Mouse (Mus musculus) limb, embryonic 14.5 days (tissue): ENCODE data around the gene Tnfrsf25. TPM values are rescaled to one million over a fixed set of nuclear protein-coding genes. Genes with fewer than 3 reads are reported as not detected.
A peak's percentile ranks its signal among the peaks of the same experiment; 100 is the strongest.

Experiments used
- ATAC-seq: fragments of 200-750 bp; cut with Nextera tagmentation; 2 replicates; pipeline ENCODE4 v1.8.0; 2017; ENCODE audit warnings: low read depth, moderate number of reproducible peaks, moderate TSS enrichment; ENCODE audit not compliant: low FRiP score
- DNase-seq: peaks from one replicate; pipeline ENCODE4 v3.0.0-alpha.2; 2015; ENCODE audit warnings: low spot score
- H3K27ac ChIP-seq: fragments of 300-500 bp; sonication (generic); replicated peaks from 2 replicates; pipeline ENCODE4 v1.5.1; 2014; ENCODE audit warnings: low read depth, mild to moderate bottlenecking, low read length, moderate library complexity, mixed read lengths
- H3K27me3 ChIP-seq: fragments of 300-500 bp; sonication (generic); 2 replicates; pipeline ENCODE4 v1.6.1; 2014; ENCODE audit warnings: low read length, mixed read lengths; ENCODE audit not compliant: control insufficient read depth, insufficient read depth
- H3K36me3 ChIP-seq: fragments of 300-500 bp; sonication (generic); 2 replicates; pipeline ENCODE4 v1.6.1; 2014; ENCODE audit warnings: mild to moderate bottlenecking, low read length, moderate library complexity, mixed read lengths; ENCODE audit not compliant: control insufficient read depth, insufficient read depth
- H3K4me1 ChIP-seq: fragments of 300-500 bp; sonication (generic); 2 replicates; pipeline ENCODE4 v1.6.1; 2014; ENCODE audit warnings: antibody characterized with exemption, low read length, mixed read lengths; ENCODE audit not compliant: control insufficient read depth, insufficient read depth
- H3K4me2 ChIP-seq: fragments of 300-500 bp; sonication (generic); replicated peaks from 2 replicates; pipeline ENCODE4 v1.6.1; 2014; ENCODE audit warnings: low read depth, mild to moderate bottlenecking, low read length, moderate library complexity; ENCODE audit not compliant: severe bottlenecking
- H3K4me3 ChIP-seq: fragments of 300-500 bp; sonication (generic); replicated peaks from 2 replicates; pipeline ENCODE4 v1.5.1; 2014; ENCODE audit warnings: low read length
- H3K9ac ChIP-seq: fragments of 300-500 bp; sonication (generic); 2 replicates; pipeline ENCODE4 v1.6.1; 2014; ENCODE audit warnings: mild to moderate bottlenecking, low read depth, low read length, moderate library complexity; ENCODE audit not compliant: severe bottlenecking
- H3K9me3 ChIP-seq: fragments of 300-500 bp; sonication (generic); 2 replicates; pipeline ENCODE4 v1.6.1; 2016; ENCODE audit warnings: low read length; ENCODE audit not compliant: control insufficient read depth
- POLR2A ChIP-seq: fragments of 200-500 bp; IDR thresholded peaks from 2 replicates; pipeline ENCODE4 v1.8.0; 2012; ENCODE audit warnings: inconsistent platforms, mild to moderate bottlenecking, moderate library complexity, borderline replicate concordance; ENCODE audit not compliant: insufficient read depth, insufficient read length; ENCODE audit errors: extremely low read depth
- whole genome bisulfite sequencing: fragments of 180-500 bp; shearing (Covaris S2); extraction: QIAGEN DNeasy Blood & Tissue Kit; methylation state at CpG from one replicate; pipeline ENCODE4 v1.1.7; 2014; 5-methylcytosine and 5-hydroxymethylcytosine counted together
- polyA plus RNA-seq, 2 experiments: library from polyadenylated mRNA; depleted of rRNA in 1 of 2; stranded (reverse) in 1 of 2; unstranded in 1 of 2; fragments of >200 nt; fragmentation: Nextera tagmentation in 1 of 2; extraction: Ambion mirVana in 1 of 2; gene quantifications; 2 replicates each; pipeline versions ENCODE4 v1.2.1 to v1.2.3; 2012 to 2014

The Tnfrsf25 gene
- polyA plus RNA-seq, 2 experiments: 1.0 to 6.0 TPM

DNA sequence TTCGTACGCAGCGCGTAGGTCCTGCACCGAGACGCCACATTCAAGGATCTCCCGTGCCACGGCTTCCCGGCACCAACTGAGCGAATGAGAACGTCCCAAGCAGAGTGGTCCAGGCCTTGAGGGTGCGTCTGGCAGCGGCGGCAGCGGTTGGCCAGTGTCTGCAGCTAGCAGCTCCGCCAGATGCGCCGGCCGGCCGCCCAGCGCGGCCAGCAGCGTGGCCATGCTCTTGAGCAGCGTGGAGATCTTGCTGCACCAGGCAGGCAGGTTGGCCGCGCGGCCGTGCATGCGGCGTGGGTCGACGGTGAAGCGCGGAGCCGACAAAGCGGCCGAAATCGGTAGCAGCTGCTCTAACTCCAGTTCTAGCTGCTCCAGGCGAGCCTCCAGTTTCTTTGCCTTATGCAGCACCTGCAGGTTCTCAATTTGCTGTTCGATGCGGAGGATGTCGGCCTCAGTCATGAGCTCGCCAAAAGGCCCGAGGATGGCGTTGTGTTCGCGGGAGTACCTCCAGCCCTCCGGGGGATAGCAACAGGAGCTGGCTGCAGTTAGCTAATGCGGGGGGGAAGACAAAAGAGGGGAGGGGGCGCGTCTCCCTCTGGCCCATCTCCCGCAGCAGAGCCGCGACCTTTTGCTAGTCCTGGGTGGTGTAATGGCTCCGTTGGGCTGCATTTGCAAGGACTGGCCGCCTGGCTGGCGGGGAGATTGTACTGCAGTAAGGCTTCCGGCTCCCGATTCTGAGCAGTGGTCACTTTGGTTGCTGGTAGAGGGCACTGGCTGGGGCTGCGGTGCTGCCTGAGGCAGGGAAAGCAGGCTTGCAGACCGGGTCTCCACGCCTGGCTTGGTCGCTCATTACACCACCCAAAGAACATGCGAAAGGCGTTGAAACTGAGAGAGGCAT, 10.5 kb downstream of the Tnfrsf25 start:
- Histone ChIP-seq H3K4me3 (peak overlapping the region; percentile 18), H3K9me3 (no peaks in the 10 kb centered on the region), H3K36me3 (no peaks in the 10 kb centered on the region), H3K9ac (0 out of 2 replicates have a peak overlapping the region, but pooled peaks have one; percentile 12), H3K27ac (no peak overlapping the region), H3K27me3 (peaks cover 99% of the 10 kb centered on the region), H3K4me1 (peaks cover 15% of the 10 kb centered on the region), H3K4me2 (peak overlapping the region; percentile 40)
- TF ChIP-seq POLR2A: no peak
- WGBS: 8% methylated on average over 56 of the region's 65 CpGs
- no peak for ATAC-seq
- DNase-seq: no peak

DNA sequence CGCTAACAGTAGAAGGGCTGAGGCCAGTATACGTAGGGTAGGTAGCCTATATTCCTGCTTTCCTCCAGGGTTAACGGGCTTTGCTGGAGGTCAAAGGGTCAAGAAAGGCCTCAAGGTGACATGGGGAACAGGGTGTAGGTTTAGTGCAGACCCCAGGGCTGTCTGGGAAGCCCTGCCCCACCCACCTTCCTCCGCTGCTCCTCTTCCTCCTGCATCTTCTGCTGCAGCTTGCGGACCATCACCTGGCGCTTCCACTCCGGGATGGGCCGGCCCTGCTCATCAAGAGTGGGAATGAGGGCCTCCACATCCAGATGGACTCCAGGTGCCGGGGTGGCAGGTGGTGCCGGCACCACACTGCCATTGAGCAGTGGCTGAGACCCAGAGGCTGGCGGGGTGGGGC, 12.2 kb downstream of the Tnfrsf25 start:
- peaks cover 100% of the 10 kb centered on the region for H3K27me3 ChIP-seq
- no peak overlapping the region for H3K4me2 ChIP-seq
- no peak overlapping the region for H3K9ac ChIP-seq
- ATAC-seq (no peak), DNase-seq (no peak)
- H3K9me3 ChIP-seq: no peaks in the 10 kb centered on the region
- no peak overlapping the region for H3K27ac ChIP-seq
- H3K36me3 ChIP-seq: no peaks in the 10 kb centered on the region
- H3K4me1 ChIP-seq: peaks cover 28% of the 10 kb centered on the region
- H3K4me3 ChIP-seq: no peak overlapping the region
- TF ChIP-seq POLR2A: no peak
- WGBS: 73% methylated on average over 11 of the region's 11 CpGs

DNA sequence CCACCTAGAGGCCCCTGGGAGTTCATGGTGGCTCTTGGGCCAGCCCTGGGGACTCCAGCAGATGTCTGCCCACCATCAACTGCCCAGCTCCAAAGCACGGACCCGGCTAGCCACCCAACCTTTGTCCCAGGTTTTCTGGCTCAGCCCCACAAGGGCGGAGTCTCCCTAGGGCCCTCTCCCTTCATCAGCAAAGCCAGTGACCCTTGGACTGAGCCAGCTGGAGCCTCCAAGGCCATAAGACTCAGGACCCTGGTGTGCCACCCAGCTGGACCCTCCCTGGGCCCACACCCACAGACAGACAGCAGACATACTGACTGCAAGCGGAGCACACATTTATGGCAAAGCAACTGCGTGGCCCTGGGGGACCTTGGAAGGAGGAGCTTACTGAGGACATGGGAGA, 13.1 kb downstream of the Tnfrsf25 start:
- no peaks in the 10 kb centered on the region for H3K9me3 ChIP-seq
- TF ChIP-seq POLR2A: no peak
- H3K4me2 ChIP-seq: no peak overlapping the region
- no peaks in the 10 kb centered on the region for H3K36me3 ChIP-seq
- no peak overlapping the region for H3K9ac ChIP-seq
- WGBS: 61% methylated on average over 5 of the region's 5 CpGs
- peaks cover 28% of the 10 kb centered on the region for H3K4me1 ChIP-seq
- H3K27ac ChIP-seq: no peak overlapping the region
- no peak overlapping the region for H3K4me3 ChIP-seq
- no peak for DNase-seq
- H3K27me3 ChIP-seq: peaks cover 99% of the 10 kb centered on the region
- ATAC-seq: no peak

DNA sequence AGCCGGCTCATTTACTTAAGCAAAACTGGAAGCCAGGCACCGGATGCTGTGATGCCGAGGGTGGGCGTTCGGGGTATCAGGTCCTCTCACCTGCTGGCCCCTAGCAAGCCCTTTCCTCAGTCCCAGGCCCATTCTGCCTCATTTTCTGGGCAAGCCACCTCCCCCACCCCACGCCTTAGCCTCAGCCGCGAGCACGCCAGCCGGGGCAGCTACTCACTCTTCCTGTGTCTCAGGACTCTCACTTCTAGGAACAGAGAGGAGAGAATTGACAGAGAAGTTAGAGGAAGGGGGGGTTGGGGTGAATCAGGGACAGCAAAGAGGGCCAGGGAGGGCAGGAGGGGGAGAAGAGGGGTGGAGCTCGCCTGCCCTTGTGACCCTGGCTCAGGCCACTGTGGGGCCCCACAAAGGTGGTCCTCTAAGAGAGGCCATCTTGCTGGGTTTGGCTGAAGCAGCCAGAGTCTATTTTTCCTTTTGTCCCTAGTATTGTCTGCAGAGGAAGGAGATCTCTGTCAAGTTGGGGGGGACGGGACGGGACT, 13.7 kb downstream of the Tnfrsf25 start:
- Histone ChIP-seq H3K9me3 (no peaks in the 10 kb centered on the region), H3K27ac (no peak overlapping the region), H3K27me3 (peaks cover 98% of the 10 kb centered on the region), H3K9ac (0 out of 2 replicates have a peak overlapping the region, but pooled peaks have one; percentile 16), H3K4me2 (no peak overlapping the region), H3K36me3 (no peaks in the 10 kb centered on the region), H3K4me1 (peaks cover 28% of the 10 kb centered on the region), H3K4me3 (no peak overlapping the region)
- WGBS: 26% methylated on average over 13 of the region's 13 CpGs
- no peak for TF ChIP-seq POLR2A
- DNase-seq: no peak
- no peak for ATAC-seq

DNA sequence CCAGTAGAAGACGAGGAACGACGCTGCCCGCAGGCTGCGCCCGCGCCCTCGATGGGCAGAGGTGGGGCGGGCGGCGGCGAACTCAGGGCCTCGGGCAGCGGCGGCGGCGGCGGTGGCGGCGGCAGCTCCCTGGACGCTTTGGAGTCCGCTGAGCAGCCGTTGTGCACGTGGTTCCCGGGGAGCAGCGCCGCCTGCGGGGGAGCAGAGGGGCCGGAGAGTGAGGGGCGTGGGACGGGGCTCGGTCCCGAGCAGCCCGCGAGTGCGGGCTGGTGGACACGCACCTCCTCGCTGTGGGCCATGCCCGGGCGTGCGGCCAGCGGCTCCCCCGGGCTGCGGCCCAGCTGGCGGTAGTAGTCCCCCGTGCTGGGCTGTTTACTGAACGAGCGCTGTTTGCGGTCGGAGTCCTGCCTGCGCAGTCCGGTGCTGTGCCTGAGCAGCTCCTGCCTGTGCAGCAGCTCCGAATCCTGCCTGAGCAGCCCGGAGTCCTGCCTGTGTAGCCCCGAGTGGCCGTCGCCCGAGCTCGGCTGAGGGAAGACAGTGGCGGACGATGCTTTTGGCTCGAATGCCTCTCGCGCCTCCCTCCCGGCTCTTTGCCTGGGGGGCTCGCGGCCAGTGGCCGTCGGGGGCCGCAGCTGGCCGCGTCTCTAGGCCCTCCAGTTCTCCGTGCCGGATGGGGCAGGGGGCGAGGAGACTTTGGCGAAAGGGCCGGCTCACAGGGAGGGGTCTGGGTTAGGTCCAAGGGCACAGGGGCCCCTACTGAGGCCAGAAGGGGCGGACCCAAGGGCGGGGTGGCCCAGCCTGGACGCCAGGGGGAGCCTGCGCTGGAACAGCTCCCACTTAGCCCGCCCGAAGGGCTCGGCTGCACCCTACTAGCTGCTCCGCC, 15.3 kb downstream of the Tnfrsf25 start:
- H3K4me2 ChIP-seq: peak overlapping the region; percentile 82
- WGBS: under 1% methylated on average over 46 of the region's 85 CpGs
- H3K27ac ChIP-seq: no peak overlapping the region

More for the DNA sequence above, 15.3 kb downstream of the Tnfrsf25 start:
- Histone ChIP-seq H3K9me3 (no peaks in the 10 kb centered on the region), H3K36me3 (no peaks in the 10 kb centered on the region), H3K27me3 (peaks cover 84% of the 10 kb centered on the region), H3K4me1 (peaks cover 28% of the 10 kb centered on the region), H3K9ac (peak overlapping the region; percentile 48), H3K4me3 (peak overlapping the region; percentile 42)
- peak; percentile 62 for ATAC-seq
- TF ChIP-seq POLR2A: no peak
- peak; percentile 40 for DNase-seq
